Mouse (Mus musculus): Measurements from ENCODE around the gene Setd5.

Setd5 gene

GRCm38 (mm10) chr6:113054552-113055107, 22.5 kb upstream of the Setd5 start:
- no peak for DNase-seq (ENCODE audit: low spot score)

- DNase-seq (ENCODE audit: low spot score), result no peak
Observed at GRCm38 (mm10) chr6:113060892-113061563, 16.1 kb upstream of the Setd5 start.

GRCm38 (mm10) chr6:113062253-113062652, 14.9 kb upstream of the Setd5 start:
- no peak for DNase-seq (ENCODE audit: low spot score)

DNA sequence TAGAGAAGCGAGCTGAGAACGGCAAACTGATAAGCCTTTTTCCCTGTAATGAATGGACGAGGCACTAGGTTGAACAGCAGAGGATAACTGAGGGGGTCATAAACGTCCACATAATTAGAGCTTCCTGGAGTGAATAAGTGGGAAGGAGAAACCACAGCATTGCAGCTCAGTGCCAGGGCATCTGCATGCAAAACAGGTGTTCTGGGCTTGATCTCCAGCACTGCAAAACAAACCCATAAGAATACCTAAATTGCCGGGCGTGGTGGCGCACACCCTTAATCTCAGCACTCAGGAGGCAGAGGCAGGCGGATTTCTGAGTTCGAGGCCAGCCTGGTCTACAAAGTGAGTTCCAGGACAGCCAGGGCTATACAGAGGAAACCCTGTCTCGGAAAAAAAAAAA, 13.8 kb upstream of the Setd5 start:
- DNase-seq (ENCODE audit: low spot score), result no peak

- no peak for DNase-seq (ENCODE audit: low spot score)
Observed at GRCm38 (mm10) chr6:113065186-113065585, 12.0 kb upstream of the Setd5 start.

GRCm38 (mm10) chr6:113069154-113069553, 8.0 kb upstream of the Setd5 start:
- no peak for DNase-seq (ENCODE audit: low spot score)

- DNase-seq (ENCODE audit: low spot score), result no peak
Observed at GRCm38 (mm10) chr6:113075261-113075660, 1.9 kb upstream of the Setd5 start.

DNA sequence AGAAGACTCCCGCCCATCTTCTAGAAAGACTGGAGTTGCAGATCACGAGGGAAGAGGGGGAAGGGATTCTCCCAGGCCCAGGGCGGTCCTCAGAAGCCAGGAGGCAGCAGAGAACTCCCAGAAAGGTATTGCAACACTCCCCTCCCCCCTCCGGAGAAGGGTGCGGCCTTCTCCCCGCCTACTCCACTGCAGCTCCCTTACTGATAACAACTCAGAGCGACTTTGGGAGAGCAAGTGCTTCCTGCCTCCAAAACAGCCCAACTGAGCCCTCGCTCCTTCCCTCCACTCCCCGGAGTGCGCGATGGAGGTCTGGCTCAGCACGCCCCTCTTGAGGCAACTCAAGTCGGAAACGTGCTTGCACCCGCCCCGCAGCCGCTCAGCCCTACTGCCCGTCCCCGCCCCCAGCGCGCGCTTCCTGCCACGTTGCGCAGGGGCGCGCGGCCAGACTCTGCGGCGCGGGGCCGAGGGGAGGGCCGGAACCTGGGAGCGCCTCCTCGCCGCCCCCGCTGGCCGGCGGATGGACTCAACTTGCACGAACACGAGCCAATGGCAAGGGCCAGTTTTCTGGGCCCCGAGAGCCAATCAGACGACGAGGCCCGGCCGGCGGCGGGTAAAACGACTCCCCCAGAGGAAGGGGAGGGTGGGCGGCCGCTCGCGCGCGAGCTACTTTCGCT, 1.0 kb upstream of the Setd5 start:
- peak; percentile 94 for DNase-seq (ENCODE audit: low spot score)

- DNase-seq (ENCODE audit: low spot score), result no peak
Observed at GRCm38 (mm10) chr6:113077569-113078030, 435 bp downstream of the Setd5 start.

- peak; percentile 7 for DNase-seq (ENCODE audit: low spot score)
Observed at GRCm38 (mm10) chr6:113078031-113078721, 1.0 kb downstream of the Setd5 start.

- DNase-seq (ENCODE audit: low spot score), result no peak
Observed at GRCm38 (mm10) chr6:113079492-113079891, 2.3 kb downstream of the Setd5 start.

- no peak for DNase-seq (ENCODE audit: low spot score)
Observed at GRCm38 (mm10) chr6:113082229-113082628, 5.1 kb downstream of the Setd5 start.

DNA sequence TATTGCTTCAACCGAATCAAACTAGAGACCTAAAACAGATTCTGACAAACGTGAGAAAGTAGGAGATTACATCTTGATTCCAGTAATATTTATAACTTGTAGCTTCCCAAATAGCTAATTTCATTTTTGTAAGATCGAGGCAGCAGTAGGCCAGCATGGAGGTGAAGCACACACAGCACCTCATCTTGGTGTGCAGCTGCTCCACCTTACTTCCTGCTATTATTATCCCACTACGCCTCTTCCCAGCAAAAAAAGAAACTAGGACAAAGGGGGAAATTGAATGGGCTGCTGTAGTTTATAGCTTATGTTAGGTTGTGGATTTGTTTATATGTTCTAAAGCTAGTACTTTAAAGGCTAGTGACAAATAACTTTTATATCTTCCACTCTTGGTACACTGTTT, 7.4 kb downstream of the Setd5 start:
- no peak for DNase-seq (ENCODE audit: low spot score)

DNA sequence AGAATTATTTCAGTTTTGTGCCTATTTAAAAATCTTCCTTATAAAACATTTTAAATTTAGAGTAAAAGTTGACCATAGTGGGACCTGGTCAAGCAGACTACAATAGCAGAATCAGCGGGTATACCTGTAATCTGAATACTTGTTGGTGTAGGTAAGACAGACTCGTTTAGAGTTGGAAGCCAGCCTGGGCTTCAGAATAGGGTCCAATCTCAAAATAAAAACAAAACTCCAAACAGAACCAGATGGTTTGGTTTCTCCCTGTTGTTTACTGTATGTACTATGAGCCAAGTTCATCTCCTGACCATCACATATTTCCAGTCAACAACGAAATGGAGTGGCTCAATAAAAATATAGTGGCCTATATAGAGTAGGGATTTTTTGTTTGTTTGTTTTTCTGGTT, 16.0 kb downstream of the Setd5 start:
- DNase-seq (ENCODE audit: low spot score), result no peak

GRCm38 (mm10) chr6:113095547-113095946, 18.4 kb downstream of the Setd5 start:
- no peak for DNase-seq (ENCODE audit: low spot score)

DNA sequence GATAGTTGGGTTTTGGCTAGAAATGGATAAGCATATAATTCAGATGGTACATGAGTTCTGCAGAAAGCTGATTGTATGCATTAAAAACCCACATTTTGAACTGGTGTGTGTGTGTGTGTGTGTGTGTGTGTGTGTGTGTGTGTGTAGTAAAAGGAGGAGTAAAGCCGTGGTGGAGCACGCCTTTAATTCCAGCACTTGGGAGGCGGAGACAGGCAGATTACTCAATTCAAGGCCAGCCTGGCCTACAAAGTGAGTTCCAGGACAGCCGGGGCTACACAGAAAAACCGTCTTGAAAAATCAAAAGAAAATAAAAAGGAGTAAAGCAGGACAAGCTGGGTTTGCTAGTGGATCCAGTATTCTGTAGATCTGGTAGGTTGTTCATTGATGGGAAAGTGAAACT, 20.5 kb downstream of the Setd5 start:
- DNase-seq (ENCODE audit: low spot score), result no peak

DNA sequence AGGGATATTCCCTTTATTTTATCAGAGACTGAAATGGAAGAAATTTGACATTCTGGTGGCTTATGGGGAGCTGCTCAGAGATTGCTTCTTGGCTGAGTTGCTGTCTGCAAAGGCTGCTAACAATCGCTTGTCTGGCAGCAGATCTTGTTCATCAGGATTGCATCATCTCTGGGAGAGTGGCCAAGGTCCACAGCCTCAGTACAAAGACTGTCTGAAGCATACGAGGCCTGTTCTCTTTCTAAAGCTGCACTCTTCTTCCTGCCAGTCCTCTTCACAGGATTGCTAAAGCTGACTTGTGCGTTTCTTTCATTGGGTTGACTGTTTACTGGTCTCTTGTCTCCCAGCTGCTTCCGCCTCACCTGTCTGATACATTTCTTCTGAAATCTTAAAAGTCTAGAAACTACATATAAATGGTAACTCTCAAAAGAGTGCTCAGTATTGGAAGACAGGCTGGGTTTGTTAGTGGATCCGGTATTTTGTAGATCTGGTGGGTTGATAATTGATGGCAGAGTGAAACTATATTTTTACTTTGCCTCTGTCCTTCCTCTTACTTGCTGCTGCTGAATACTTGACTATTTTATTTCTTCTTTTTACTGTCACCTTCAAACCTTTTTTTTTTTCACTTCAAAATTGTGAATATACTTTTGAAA, 22.6 kb downstream of the Setd5 start:
- DNase-seq (ENCODE audit: low spot score), result no peak

- no peak for DNase-seq (ENCODE audit: low spot score)
Observed at GRCm38 (mm10) chr6:113102541-113102940, 25.4 kb downstream of the Setd5 start.

- peak; percentile 73 for DNase-seq (ENCODE audit: low spot score)
Observed at GRCm38 (mm10) chr6:113103765-113104164, 26.6 kb downstream of the Setd5 start.

DNA sequence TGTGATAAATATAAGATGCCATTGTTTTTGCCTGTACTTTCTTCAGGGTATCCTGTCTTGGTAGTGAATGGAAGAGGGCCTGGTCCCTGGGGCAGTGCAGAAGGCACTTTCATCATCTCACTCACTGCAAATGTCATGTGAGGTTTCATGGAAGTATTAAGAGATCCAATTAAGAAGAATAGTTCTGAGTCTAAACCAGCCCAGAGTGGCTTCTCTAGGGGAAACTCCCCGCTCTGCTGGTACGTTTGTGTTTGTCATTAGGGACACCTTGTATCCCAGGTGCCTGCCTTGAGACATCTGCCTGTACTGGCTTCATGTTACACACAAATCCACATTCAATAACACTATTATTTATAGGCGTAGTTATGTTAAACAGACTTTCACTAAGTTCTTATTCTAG, 32.2 kb downstream of the Setd5 start:
- DNase-seq (ENCODE audit: low spot score), result no peak

- no peak for DNase-seq (ENCODE audit: low spot score)
Observed at GRCm38 (mm10) chr6:113109956-113110355, 32.8 kb downstream of the Setd5 start.

DNA sequence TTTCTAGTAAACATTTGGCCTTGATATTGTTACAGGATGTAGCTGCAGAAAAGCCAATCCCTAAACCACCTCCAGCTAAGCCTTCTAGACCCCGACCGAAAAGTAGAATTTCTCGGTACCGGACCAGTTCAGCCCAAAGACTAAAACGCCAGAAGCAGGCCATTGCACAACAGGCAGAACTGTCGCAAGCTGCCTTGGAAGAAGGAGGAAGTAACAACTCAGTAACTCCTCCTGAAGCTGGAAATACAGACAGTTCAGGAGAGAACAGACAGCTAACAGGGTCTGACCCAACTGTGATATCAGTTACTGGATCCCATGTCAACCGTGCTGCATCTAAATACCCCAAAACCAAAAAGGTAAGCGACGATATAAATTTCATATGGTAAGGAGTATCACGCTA, 43.6 kb downstream of the Setd5 start:
- no peak for DNase-seq (ENCODE audit: low spot score)
